21 mouse cellular contexts compared by ENCODE assay signal in the genomic region with DNA sequence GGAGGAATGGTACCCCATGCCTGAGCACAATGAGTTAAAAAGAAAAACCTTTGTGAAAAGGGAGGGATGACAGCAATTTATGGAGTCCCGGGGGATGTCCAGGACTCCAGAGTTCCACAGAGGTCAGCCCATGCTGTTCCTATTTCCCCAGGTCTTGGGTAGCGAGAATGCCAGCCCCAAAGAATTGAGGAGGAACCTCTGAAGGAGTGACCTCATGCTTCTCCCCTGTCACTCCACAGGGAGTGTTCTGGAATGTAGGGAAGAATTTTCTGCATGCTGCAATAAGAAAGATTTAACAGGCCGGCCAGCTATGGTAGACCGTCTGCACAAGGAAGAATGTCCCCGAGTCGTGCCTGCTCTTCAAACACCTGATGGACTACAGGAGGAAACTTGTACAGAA.
A peak's percentile ranks its signal among the peaks of the same experiment; 100 is the strongest.
DNase-seq lines count a peak whose midpoint lies in the region; ATAC-seq and TF ChIP-seq lines count a peak whose summit lies in the region.
"Had no signal": no experiment of that assay in that cellular context is flagged by ENCODE, and none has a peak within 500 bp of the region (broad histone marks: within the 10 kb centered on the region; RNA-seq: fewer than 3 reads in every experiment).

No protein-coding gene starts in this region.

- no peak for TF ChIP-seq CTCF in stomach, postnatal 0 days (IDR thresholded peaks at IDR 0.05; ENCODE audit: low read depth)

- 0 out of 2 replicates have a peak, but pooled peaks have one; percentile 29 for ATAC-seq in intestine, embryonic 14.5 days (replicated peaks; ENCODE audit: low FRiP score, low TSS enrichment, low read depth)
- ATAC-seq in intestine, embryonic 15.5 days: no peak; the same call in 1 of the 2 replicates
- ATAC-seq in stomach, embryonic 14.5 days (ENCODE audit: insufficient number of reproducible peaks, insufficient read depth, low FRiP score, low read depth): 0 out of 2 replicates have a peak, but pooled peaks have one; percentile 28
- ATAC-seq in stomach, postnatal 0 days (ENCODE audit: low FRiP score, low TSS enrichment): no peak
- ATAC-seq: activated CD4-positive, CD25-positive, alpha-beta regulatory T cell, adult 4 months; forebrain, postnatal 0 days; intestine, embryonic 16.5 days had no signal

- H3K4me3 ChIP-seq in intestine, embryonic 14.5 days (ENCODE audit: low read depth, low read length): no peak overlapping the region
- no peak overlapping the region for H3K4me3 ChIP-seq in intestine, embryonic 15.5 days (replicated peaks)
- H3K4me3 ChIP-seq in stomach, embryonic 14.5 days (ENCODE audit: low read depth, low read length): no peak overlapping the region
- H3K4me3 ChIP-seq in stomach, postnatal 0 days (ENCODE audit: low read depth, low read length): no peak overlapping the region
- H3K4me3 ChIP-seq: midbrain, embryonic 12.5 days; neural tube, embryonic 15.5 days had no signal

- 51% methylated on average over 6 of the region's 6 CpGs for WGBS in intestine, embryonic 14.5 days
- WGBS in intestine, embryonic 15.5 days: 62% methylated on average over 6 of the region's 6 CpGs
- WGBS in stomach, embryonic 14.5 days: 66% methylated on average over 6 of the region's 6 CpGs
- WGBS in stomach, postnatal 0 days: 65% methylated on average over 6 of the region's 6 CpGs

- no peak overlapping the region for H3K4me2 ChIP-seq in intestine, embryonic 14.5 days (ENCODE audit: low read length)
- H3K4me2 ChIP-seq in intestine, embryonic 15.5 days (replicated peaks): no peak overlapping the region
- H3K4me2 ChIP-seq in stomach, embryonic 14.5 days (replicated peaks; ENCODE audit: low read depth, low read length): no peak overlapping the region
- no peak overlapping the region for H3K4me2 ChIP-seq in stomach, postnatal 0 days (replicated peaks; ENCODE audit: low read depth)
- H3K4me2 ChIP-seq: hindbrain, embryonic 14.5 days; liver, embryonic 11.5 days; midbrain, embryonic 12.5 days; neural tube, embryonic 15.5 days had no signal

- TF ChIP-seq EP300 in stomach, postnatal 0 days (optimal IDR thresholded peaks at IDR 0.05): no peak

- no peak overlapping the region for H3K27ac ChIP-seq in intestine, embryonic 14.5 days (ENCODE audit: low read depth)
- H3K27ac ChIP-seq in intestine, embryonic 15.5 days: no peak overlapping the region
- H3K27ac ChIP-seq in stomach, embryonic 14.5 days (ENCODE audit: low read length): no peak overlapping the region
- H3K27ac ChIP-seq in stomach, postnatal 0 days (replicated peaks): no peak overlapping the region
- H3K27ac ChIP-seq: hindbrain, embryonic 14.5 days; midbrain, embryonic 12.5 days; neural tube, embryonic 15.5 days had no signal

- H3K9me3 ChIP-seq in intestine, embryonic 14.5 days (ENCODE audit: control insufficient read depth, low read length): no peaks in the 10 kb centered on the region
- no peaks in the 10 kb centered on the region for H3K9me3 ChIP-seq in intestine, embryonic 15.5 days
- H3K9me3 ChIP-seq in stomach, embryonic 14.5 days (ENCODE audit: control insufficient read depth, low read depth, low read length): no peaks in the 10 kb centered on the region
- no peaks in the 10 kb centered on the region for H3K9me3 ChIP-seq in stomach, postnatal 0 days (ENCODE audit: control insufficient read depth, low read length)
- H3K9me3 ChIP-seq: midbrain, embryonic 12.5 days; neural tube, embryonic 15.5 days had no signal

- H3K9ac ChIP-seq in intestine, embryonic 14.5 days (ENCODE audit: low read length): no peak overlapping the region
- no peak overlapping the region for H3K9ac ChIP-seq in intestine, embryonic 15.5 days
- no peak overlapping the region for H3K9ac ChIP-seq in stomach, embryonic 14.5 days (replicated peaks; ENCODE audit: low read depth, low read length)
- no peak overlapping the region for H3K9ac ChIP-seq in stomach, postnatal 0 days (ENCODE audit: low read length)
- H3K9ac ChIP-seq: forebrain, postnatal 0 days; hindbrain, embryonic 14.5 days; liver, postnatal 0 days; midbrain, embryonic 12.5 days; neural tube, embryonic 15.5 days had no signal

- no peak for DNase-seq in intestine, embryonic 14.5 days (ENCODE audit: low spot score)
- DNase-seq in kidney, postnatal 4 days: peak; percentile 14 to 18
- no peak for DNase-seq in kidney, adult 11 months
- DNase-seq in stomach, postnatal 0 days (ENCODE audit: low spot score): no peak
- no peak for DNase-seq in retina, embryonic 14.5 days (ENCODE audit: low spot score)
- DNase-seq: adrenal gland, adult 8-10 months; cerebellum, adult 18-20 months; cerebellum, postnatal 14 days; forebrain, postnatal 0 days; gastrocnemius, postnatal 14 days; heart, postnatal 4 days; left cerebral cortex, postnatal 4 days; liver, postnatal 0 days had no signal

- H3K4me1 ChIP-seq in intestine, embryonic 14.5 days (replicated peaks; ENCODE audit: control insufficient read depth, insufficient read depth, low read length): no peaks in the 10 kb centered on the region
- no peaks in the 10 kb centered on the region for H3K4me1 ChIP-seq in intestine, embryonic 15.5 days (replicated peaks)
- no peaks in the 10 kb centered on the region for H3K4me1 ChIP-seq in stomach, embryonic 14.5 days (ENCODE audit: control insufficient read depth, insufficient read depth, low read length)
- no peaks in the 10 kb centered on the region for H3K4me1 ChIP-seq in stomach, postnatal 0 days (replicated peaks; ENCODE audit: control insufficient read depth, insufficient read depth)
- H3K4me1 ChIP-seq: midbrain, embryonic 12.5 days; neural tube, embryonic 15.5 days had no signal

- peaks cover 8% of the 10 kb centered on the region; the same call in 1 of the 2 replicates for H3K36me3 ChIP-seq in intestine, embryonic 14.5 days (ENCODE audit: control insufficient read depth, insufficient read depth, low read length)
- H3K36me3 ChIP-seq in intestine, embryonic 15.5 days: no peaks in the 10 kb centered on the region
- no peaks in the 10 kb centered on the region; the same call in 1 of the 2 replicates for H3K36me3 ChIP-seq in stomach, embryonic 14.5 days (ENCODE audit: control insufficient read depth, insufficient read depth, low read length)
- H3K36me3 ChIP-seq in stomach, postnatal 0 days (ENCODE audit: control insufficient read depth, insufficient read depth, low read length): peaks cover 3% of the 10 kb centered on the region; the same call in 1 of the 2 replicates
- H3K36me3 ChIP-seq: midbrain, embryonic 12.5 days; neural tube, embryonic 15.5 days had no signal

- H3K27me3 ChIP-seq in intestine, embryonic 14.5 days (replicated peaks; ENCODE audit: control insufficient read depth, insufficient read depth, low read length): no peaks in the 10 kb centered on the region
- no peaks in the 10 kb centered on the region for H3K27me3 ChIP-seq in intestine, embryonic 15.5 days (replicated peaks)
- no peaks in the 10 kb centered on the region for H3K27me3 ChIP-seq in stomach, embryonic 14.5 days (ENCODE audit: control insufficient read depth, insufficient read depth, low read length)
- no peaks in the 10 kb centered on the region for H3K27me3 ChIP-seq in stomach, postnatal 0 days (ENCODE audit: control insufficient read depth, insufficient read depth, low read length)
- H3K27me3 ChIP-seq: midbrain, embryonic 12.5 days; neural tube, embryonic 15.5 days had no signal

Comparison
In these comparisons a context has a peak if more than half of its experiments do, and no peak if none do; other contexts are left out.
1. ATAC-seq: peak in intestine, embryonic 14.5 days (single experiment) and stomach, embryonic 14.5 days (single experiment); none in intestine, embryonic 15.5 days (single experiment) and stomach, postnatal 0 days (single experiment).
2. DNase-seq: peak in kidney, postnatal 4 days (2 of 2); none in intestine, embryonic 14.5 days (single experiment), kidney, adult 11 months (single experiment), stomach, postnatal 0 days (single experiment) and retina, embryonic 14.5 days (single experiment).